Mouse (Mus musculus): ENCODE data around the gene Gm49416. TPM values are rescaled to one million over a fixed set of nuclear protein-coding genes. Genes with fewer than 3 reads are reported as not detected.
A peak's percentile ranks its signal among the peaks of the same experiment; 100 is the strongest.
"Not testable (repeated sequence)": the region's sequence is repeated elsewhere in the genome, so short reads cannot be mapped to it uniquely, and the experiment has no call there.

The Gm49416 gene
- polyA plus RNA-seq, 2 experiments: not detected

DNA sequence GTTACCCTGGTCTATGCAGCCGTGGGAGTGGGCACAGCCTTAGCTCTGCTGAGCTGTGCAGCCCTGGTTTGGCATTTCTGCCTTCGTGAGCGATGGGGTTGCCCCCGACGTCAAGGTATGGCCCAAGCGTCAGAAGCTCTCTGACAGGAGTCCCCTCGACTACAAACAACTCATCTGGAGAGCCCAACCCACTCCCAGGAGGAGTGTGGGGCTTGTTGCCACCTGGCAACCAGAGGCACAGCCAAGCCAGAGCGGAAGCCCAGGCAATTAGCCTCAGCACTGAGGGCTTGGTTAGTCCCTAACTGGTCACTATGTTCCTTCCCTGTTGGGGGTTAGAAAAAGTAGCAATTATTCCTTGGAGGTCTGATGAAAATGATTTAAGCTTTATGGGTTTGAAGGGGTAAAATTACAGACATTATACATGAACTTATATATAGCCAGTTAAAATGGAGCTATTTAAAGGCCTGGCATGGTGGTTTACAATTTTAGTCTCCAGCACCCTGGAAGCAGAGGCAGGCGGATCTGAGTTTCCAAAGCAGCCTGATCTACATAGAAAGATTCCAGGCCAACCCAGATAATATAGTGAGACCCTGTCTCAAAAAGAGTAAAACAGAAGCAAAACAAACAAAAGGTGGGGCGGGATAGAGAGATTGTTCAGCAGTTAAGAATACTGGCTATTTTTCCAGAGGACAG lies 36.3 kb upstream of the Gm49416 start:
- 46% methylated on average over 10 of the region's 10 CpGs for WGBS
- no peak for TF ChIP-seq POLR2A (IDR thresholded peaks at IDR 0.05; ENCODE audit: borderline replicate concordance, extremely low read depth, insufficient read depth, insufficient read length)
- H3K4me2 ChIP-seq (replicated peaks; ENCODE audit: low read depth, low read length, severe bottlenecking): no peak overlapping the region
- no peaks in the 10 kb centered on the region for H3K9me3 ChIP-seq (ENCODE audit: control insufficient read depth, low read length)
- ATAC-seq (ENCODE audit: low FRiP score, low read depth) (no peak), DNase-seq (ENCODE audit: low spot score) (no peak)
- H3K36me3 ChIP-seq (ENCODE audit: control insufficient read depth, insufficient read depth, low read length): peaks cover 6% of the 10 kb centered on the region; the same call in 1 of the 2 replicates
- H3K27ac ChIP-seq (replicated peaks; ENCODE audit: low read depth, low read length): no peak overlapping the region
- peaks cover 8% of the 10 kb centered on the region for H3K4me1 ChIP-seq (ENCODE audit: control insufficient read depth, insufficient read depth, low read length)
- H3K9ac ChIP-seq (ENCODE audit: low read depth, low read length, severe bottlenecking): no peak overlapping the region
- no peaks in the 10 kb centered on the region for H3K27me3 ChIP-seq (ENCODE audit: control insufficient read depth, insufficient read depth, low read length)
- no peak overlapping the region for H3K4me3 ChIP-seq (replicated peaks; ENCODE audit: low read length)

DNA sequence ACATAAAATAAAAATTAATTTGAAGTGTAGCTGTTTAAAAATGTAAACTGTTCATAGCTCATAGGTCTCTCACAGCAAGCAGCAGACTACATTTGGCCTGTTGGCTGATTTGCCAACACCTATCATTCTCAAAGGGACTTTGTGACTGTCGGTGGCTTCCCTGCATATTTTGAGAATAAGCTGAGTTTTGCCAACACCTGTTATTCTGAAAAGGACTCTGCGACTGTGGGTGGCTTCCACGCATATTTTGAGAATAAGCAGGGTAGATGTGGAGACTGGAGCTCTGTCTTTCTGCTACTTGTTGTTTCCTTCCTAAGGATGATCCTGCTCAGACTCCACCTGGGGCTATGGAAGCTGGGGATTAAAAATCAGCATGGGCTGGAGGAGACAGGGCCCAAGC lies 35.6 kb upstream of the Gm49416 start:
- Histone ChIP-seq H3K36me3 (ENCODE audit: control insufficient read depth, insufficient read depth, low read length) (no peaks in the 10 kb centered on the region), H3K9me3 (ENCODE audit: control insufficient read depth, low read length) (no peaks in the 10 kb centered on the region), H3K4me3 (replicated peaks; ENCODE audit: low read length) (no peak overlapping the region), H3K9ac (ENCODE audit: low read depth, low read length, severe bottlenecking) (no peak overlapping the region), H3K4me1 (ENCODE audit: control insufficient read depth, insufficient read depth, low read length) (peaks cover 8% of the 10 kb centered on the region), H3K4me2 (replicated peaks; ENCODE audit: low read depth, low read length, severe bottlenecking) (no peak overlapping the region), H3K27ac (replicated peaks; ENCODE audit: low read depth, low read length) (no peak overlapping the region), H3K27me3 (ENCODE audit: control insufficient read depth, insufficient read depth, low read length) (no peaks in the 10 kb centered on the region)
- DNase-seq (ENCODE audit: low spot score): no peak
- 78% methylated on average over 3 of the region's 3 CpGs for WGBS
- no peak for TF ChIP-seq POLR2A (IDR thresholded peaks at IDR 0.05; ENCODE audit: borderline replicate concordance, extremely low read depth, insufficient read depth, insufficient read length)
- no peak for ATAC-seq (ENCODE audit: low FRiP score, low read depth)

DNA sequence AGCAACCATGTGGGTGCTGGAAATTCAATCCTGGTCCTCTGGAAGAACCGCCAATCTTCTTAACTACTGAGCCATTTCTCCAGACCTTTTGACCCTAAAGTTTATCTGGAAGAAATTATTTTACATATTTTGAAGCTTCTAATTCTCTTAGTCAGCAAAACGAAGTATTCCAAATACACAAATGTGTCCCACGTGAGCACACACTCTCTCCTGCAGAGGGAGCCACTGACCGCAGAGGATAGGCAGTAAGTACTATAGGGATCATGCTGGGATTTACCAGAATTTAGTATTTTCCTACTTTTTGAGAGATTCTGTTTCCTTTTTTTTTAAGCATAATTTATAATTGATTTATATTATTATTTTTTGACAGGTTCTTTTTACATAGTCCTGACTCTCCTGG lies 31.0 kb upstream of the Gm49416 start:
- ATAC-seq (ENCODE audit: low FRiP score, low read depth) (no peak), DNase-seq (ENCODE audit: low spot score) (no peak)
- no peak overlapping the region for H3K27ac ChIP-seq (replicated peaks; ENCODE audit: low read depth, low read length)
- no peaks in the 10 kb centered on the region for H3K4me1 ChIP-seq (ENCODE audit: control insufficient read depth, insufficient read depth, low read length)
- TF ChIP-seq POLR2A (IDR thresholded peaks at IDR 0.05; ENCODE audit: borderline replicate concordance, extremely low read depth, insufficient read depth, insufficient read length): no peak
- WGBS: 35% methylated on average over 4 of the region's 4 CpGs
- H3K36me3 ChIP-seq (ENCODE audit: control insufficient read depth, insufficient read depth, low read length): no peaks in the 10 kb centered on the region
- no peak overlapping the region for H3K4me2 ChIP-seq (replicated peaks; ENCODE audit: low read depth, low read length, severe bottlenecking)
- no peak overlapping the region for H3K9ac ChIP-seq (ENCODE audit: low read depth, low read length, severe bottlenecking)
- no peaks in the 10 kb centered on the region for H3K9me3 ChIP-seq (ENCODE audit: control insufficient read depth, low read length)
- no peak overlapping the region for H3K4me3 ChIP-seq (replicated peaks; ENCODE audit: low read length)
- no peaks in the 10 kb centered on the region for H3K27me3 ChIP-seq (ENCODE audit: control insufficient read depth, insufficient read depth, low read length)

DNA sequence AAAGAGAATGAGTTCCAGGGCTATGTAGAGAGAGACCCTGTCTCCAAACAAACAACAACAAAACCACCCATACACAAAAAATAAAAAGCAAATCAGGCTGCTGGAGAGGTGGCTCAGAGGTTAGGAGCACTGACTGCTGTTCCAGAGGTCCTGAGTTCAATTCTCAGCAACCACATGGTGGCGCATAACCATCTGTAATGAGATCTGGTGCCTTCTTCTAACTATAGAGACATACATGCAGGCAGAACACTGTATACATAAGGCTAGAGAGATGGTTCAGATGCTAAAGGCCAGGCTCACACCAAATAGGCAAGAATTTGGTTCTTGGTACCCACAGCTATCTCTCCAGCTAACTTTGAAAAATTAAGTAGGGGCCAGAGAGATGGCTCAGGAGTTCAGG lies 29.7 kb upstream of the Gm49416 start:
- H3K27me3 ChIP-seq (ENCODE audit: control insufficient read depth, insufficient read depth, low read length): no peaks in the 10 kb centered on the region
- WGBS: 23% methylated on average over 1 of the region's 1 CpGs
- no peaks in the 10 kb centered on the region for H3K9me3 ChIP-seq (ENCODE audit: control insufficient read depth, low read length)
- DNase-seq (ENCODE audit: low spot score) (no peak), ATAC-seq (ENCODE audit: low FRiP score, low read depth) (no peak)
- TF ChIP-seq POLR2A (IDR thresholded peaks at IDR 0.05; ENCODE audit: borderline replicate concordance, extremely low read depth, insufficient read depth, insufficient read length): no peak
- H3K27ac ChIP-seq (replicated peaks; ENCODE audit: low read depth, low read length): no peak overlapping the region
- H3K4me2 ChIP-seq (replicated peaks; ENCODE audit: low read depth, low read length, severe bottlenecking): no peak overlapping the region
- H3K9ac ChIP-seq (ENCODE audit: low read depth, low read length, severe bottlenecking): no peak overlapping the region
- no peaks in the 10 kb centered on the region for H3K36me3 ChIP-seq (ENCODE audit: control insufficient read depth, insufficient read depth, low read length)
- H3K4me3 ChIP-seq (replicated peaks; ENCODE audit: low read length): no peak overlapping the region
- H3K4me1 ChIP-seq (ENCODE audit: control insufficient read depth, insufficient read depth, low read length): no peaks in the 10 kb centered on the region

DNA sequence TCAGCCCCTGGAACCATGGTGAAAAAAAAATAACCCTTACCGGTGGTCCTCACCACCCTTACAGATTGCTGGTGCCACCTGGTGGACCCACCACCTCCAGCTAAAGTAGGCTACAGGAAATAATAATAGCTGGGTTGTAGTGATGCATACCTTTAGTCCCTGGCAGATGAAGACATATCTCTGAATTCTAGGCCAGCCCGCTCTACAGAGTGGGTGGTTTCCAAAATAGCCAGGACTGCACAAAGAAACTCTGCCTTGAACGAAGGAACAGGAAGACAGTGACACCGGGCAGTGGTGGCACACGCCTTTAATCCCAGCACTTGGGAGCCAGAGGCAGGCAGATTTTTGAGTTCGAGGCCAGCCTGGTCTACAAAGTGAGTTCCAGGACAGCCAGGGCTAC lies 24.5 kb upstream of the Gm49416 start:
- no peak for TF ChIP-seq POLR2A (IDR thresholded peaks at IDR 0.05; ENCODE audit: borderline replicate concordance, extremely low read depth, insufficient read depth, insufficient read length)
- ATAC-seq (ENCODE audit: low FRiP score, low read depth): no peak
- 83% methylated on average over 6 of the region's 6 CpGs for WGBS

DNA sequence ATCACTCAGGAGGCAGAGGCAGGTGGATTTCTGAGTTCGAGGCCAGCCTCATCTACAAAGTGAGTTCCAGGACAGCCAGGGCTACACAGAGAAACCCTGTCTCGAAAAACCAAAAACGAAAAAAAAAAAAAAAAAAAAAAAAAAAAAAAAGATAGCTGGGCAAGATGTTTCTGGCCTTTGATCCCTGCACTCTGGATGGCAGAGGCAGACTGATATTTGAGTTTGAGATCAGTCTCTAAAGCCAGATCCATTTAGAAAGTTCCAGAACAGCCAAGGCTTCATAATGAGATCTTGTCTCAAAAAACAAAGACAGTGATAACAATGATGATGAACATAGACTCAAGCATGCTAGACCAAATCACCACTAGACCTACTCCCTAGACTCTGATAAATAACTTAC lies 18.3 kb upstream of the Gm49416 start:
- H3K36me3 ChIP-seq (ENCODE audit: control insufficient read depth, insufficient read depth, low read length): peaks cover 20% of the 10 kb centered on the region
- 86% methylated on average over 3 of the region's 3 CpGs for WGBS
- ATAC-seq (ENCODE audit: low FRiP score, low read depth); DNase-seq (ENCODE audit: low spot score); H3K9ac ChIP-seq (ENCODE audit: low read depth, low read length, severe bottlenecking); H3K4me1 ChIP-seq (ENCODE audit: control insufficient read depth, insufficient read depth, low read length); H3K27me3 ChIP-seq (ENCODE audit: control insufficient read depth, insufficient read depth, low read length); H3K9me3 ChIP-seq (ENCODE audit: control insufficient read depth, low read length); H3K27ac ChIP-seq (replicated peaks; ENCODE audit: low read depth, low read length): not testable (repeated sequence)
- H3K4me3 ChIP-seq (replicated peaks; ENCODE audit: low read length): peak overlapping the region; percentile 91; the same call in 1 of the 2 replicates
- peak overlapping the region; percentile 88; the same call in 1 of the 2 replicates for H3K4me2 ChIP-seq (replicated peaks; ENCODE audit: low read depth, low read length, severe bottlenecking)

More for the DNA sequence above, 24.5 kb upstream of the Gm49416 start:
- Histone ChIP-seq H3K9me3 (ENCODE audit: control insufficient read depth, low read length) (no peaks in the 10 kb centered on the region), H3K27me3 (ENCODE audit: control insufficient read depth, insufficient read depth, low read length) (no peaks in the 10 kb centered on the region), H3K27ac (replicated peaks; ENCODE audit: low read depth, low read length) (no peak overlapping the region), H3K4me2 (replicated peaks; ENCODE audit: low read depth, low read length, severe bottlenecking) (no peak overlapping the region), H3K4me1 (ENCODE audit: control insufficient read depth, insufficient read depth, low read length) (no peaks in the 10 kb centered on the region), H3K9ac (ENCODE audit: low read depth, low read length, severe bottlenecking) (no peak overlapping the region), H3K4me3 (replicated peaks; ENCODE audit: low read length) (no peak overlapping the region), H3K36me3 (ENCODE audit: control insufficient read depth, insufficient read depth, low read length) (no peaks in the 10 kb centered on the region)
- DNase-seq (ENCODE audit: low spot score): no peak
